Mouse (Mus musculus): Measurements from ENCODE around the gene Erich3. TPM values are rescaled to one million over a fixed set of nuclear protein-coding genes. Genes with fewer than 3 reads are reported as not detected.
A peak's percentile ranks its signal among the peaks of the same experiment; 100 is the strongest.

The Erich3 gene
- polyA plus RNA-seq, 1 experiment from 2014 or later = not detected

- DNase-seq (no peak), ATAC-seq (no peak)
- H3K36me3 ChIP-seq (replicated peaks; ENCODE audit: insufficient read depth, low read length) = no peaks in the 10 kb centered on the region
- H3K27me3 ChIP-seq (ENCODE audit: insufficient read depth, low read length) = no peaks in the 10 kb centered on the region
- H3K4me1 ChIP-seq (ENCODE audit: insufficient read depth) = no peaks in the 10 kb centered on the region
- H3K4me2 ChIP-seq (ENCODE audit: low read depth, low read length) = no peak overlapping the region
- TF ChIP-seq CTCF (IDR thresholded peaks at IDR 0.05; ENCODE audit: low read depth) (no peak), EP300 (IDR thresholded peaks at IDR 0.05; ENCODE audit: low read depth) (no peak)
- H3K9me3 ChIP-seq (ENCODE audit: low read length) = no peaks in the 10 kb centered on the region
- H3K4me3 ChIP-seq (ENCODE audit: low read depth, low read length) = no peak overlapping the region
- no peak overlapping the region for H3K9ac ChIP-seq (replicated peaks)
- 64% methylated on average over 5 of the region's 5 CpGs for WGBS (ENCODE audit: insufficient replicate concordance)
- no peak overlapping the region for H3K27ac ChIP-seq (ENCODE audit: low read depth)
Measured at GRCm38 (mm10) chr3:154653454-154653853, 10.2 kb upstream of the Erich3 start.

GRCm38 (mm10) chr3:154654284-154654683 is 9.4 kb upstream of the Erich3 start:
- Histone ChIP-seq H3K9me3 (ENCODE audit: low read length) (no peaks in the 10 kb centered on the region), H3K27ac (ENCODE audit: low read depth) (no peak overlapping the region), H3K36me3 (replicated peaks; ENCODE audit: insufficient read depth, low read length) (no peaks in the 10 kb centered on the region), H3K4me1 (ENCODE audit: insufficient read depth) (no peaks in the 10 kb centered on the region), H3K27me3 (ENCODE audit: insufficient read depth, low read length) (no peaks in the 10 kb centered on the region), H3K4me3 (ENCODE audit: low read depth, low read length) (no peak overlapping the region), H3K4me2 (ENCODE audit: low read depth, low read length) (no peak overlapping the region), H3K9ac (replicated peaks) (no peak overlapping the region)
- TF ChIP-seq EP300 (IDR thresholded peaks at IDR 0.05; ENCODE audit: low read depth) (no peak), CTCF (IDR thresholded peaks at IDR 0.05; ENCODE audit: low read depth) (no peak)
- 0 out of 2 replicates have a peak, but pooled peaks have one; percentile 31 for ATAC-seq
- no peak for DNase-seq
- WGBS (ENCODE audit: insufficient replicate concordance) = 57% methylated on average over 6 of the region's 6 CpGs

DNA sequence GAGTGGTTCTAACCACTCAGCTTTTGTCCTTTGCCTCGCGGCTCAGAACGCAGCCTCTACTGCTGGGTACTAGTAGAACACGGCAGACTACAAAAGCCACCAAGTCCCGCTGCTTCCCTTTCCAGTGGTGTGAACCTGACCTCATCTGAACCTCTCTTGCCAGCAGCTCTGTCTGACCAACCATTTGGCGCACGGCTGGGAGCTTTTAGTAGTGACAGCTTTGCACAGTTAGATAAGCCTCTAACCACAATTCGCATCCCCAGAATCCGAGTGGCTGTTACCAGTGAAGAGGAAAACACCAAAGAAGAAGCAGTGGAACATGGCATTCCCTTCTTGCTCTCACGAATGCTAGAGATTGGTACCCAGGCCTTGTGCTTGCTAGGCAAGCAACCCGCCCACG is 8.8 kb upstream of the Erich3 start:
- no peak overlapping the region for H3K4me2 ChIP-seq (ENCODE audit: low read depth, low read length)
- no peaks in the 10 kb centered on the region for H3K9me3 ChIP-seq (ENCODE audit: low read length)
- H3K9ac ChIP-seq (replicated peaks) = no peak overlapping the region
- 57% methylated on average over 12 of the region's 12 CpGs for WGBS (ENCODE audit: insufficient replicate concordance)
- no peak overlapping the region for H3K4me3 ChIP-seq (ENCODE audit: low read depth, low read length)
- no peaks in the 10 kb centered on the region for H3K4me1 ChIP-seq (ENCODE audit: insufficient read depth)
- DNase-seq = no peak
- no peaks in the 10 kb centered on the region for H3K36me3 ChIP-seq (replicated peaks; ENCODE audit: insufficient read depth, low read length)
- ATAC-seq = no peak
- TF ChIP-seq EP300 (IDR thresholded peaks at IDR 0.05; ENCODE audit: low read depth) = no peak
- TF ChIP-seq CTCF (IDR thresholded peaks at IDR 0.05; ENCODE audit: low read depth) = no peak
- no peak overlapping the region for H3K27ac ChIP-seq (ENCODE audit: low read depth)
- H3K27me3 ChIP-seq (ENCODE audit: insufficient read depth, low read length) = no peaks in the 10 kb centered on the region

- no peak for ATAC-seq
- WGBS (ENCODE audit: insufficient replicate concordance) = 79% methylated on average over 5 of the region's 5 CpGs
- Histone ChIP-seq H3K36me3 (replicated peaks; ENCODE audit: insufficient read depth, low read length) (no peaks in the 10 kb centered on the region), H3K4me2 (ENCODE audit: low read depth, low read length) (no peak overlapping the region), H3K4me1 (ENCODE audit: insufficient read depth) (no peaks in the 10 kb centered on the region), H3K27me3 (ENCODE audit: insufficient read depth, low read length) (no peaks in the 10 kb centered on the region), H3K9me3 (ENCODE audit: low read length) (no peaks in the 10 kb centered on the region), H3K9ac (replicated peaks) (no peak overlapping the region), H3K4me3 (ENCODE audit: low read depth, low read length) (no peak overlapping the region), H3K27ac (ENCODE audit: low read depth) (no peak overlapping the region)
- TF ChIP-seq EP300 (IDR thresholded peaks at IDR 0.05; ENCODE audit: low read depth) = no peak
- TF ChIP-seq CTCF (IDR thresholded peaks at IDR 0.05; ENCODE audit: low read depth) = no peak
- DNase-seq = no peak
Measured at GRCm38 (mm10) chr3:154655711-154656110, 7.9 kb upstream of the Erich3 start.

- H3K4me1 ChIP-seq (ENCODE audit: insufficient read depth) = no peaks in the 10 kb centered on the region
- DNase-seq (no peak), ATAC-seq (no peak)
- H3K27ac ChIP-seq (ENCODE audit: low read depth) = no peak overlapping the region
- no peaks in the 10 kb centered on the region for H3K36me3 ChIP-seq (replicated peaks; ENCODE audit: insufficient read depth, low read length)
- H3K9me3 ChIP-seq (ENCODE audit: low read length) = no peaks in the 10 kb centered on the region
- H3K27me3 ChIP-seq (ENCODE audit: insufficient read depth, low read length) = peaks cover 22% of the 10 kb centered on the region
- 9% methylated on average over 24 of the region's 27 CpGs for WGBS (ENCODE audit: insufficient replicate concordance)
- no peak overlapping the region for H3K9ac ChIP-seq (replicated peaks)
- no peak overlapping the region for H3K4me3 ChIP-seq (ENCODE audit: low read depth, low read length)
- no peak for TF ChIP-seq CTCF (IDR thresholded peaks at IDR 0.05; ENCODE audit: low read depth)
- no peak for TF ChIP-seq EP300 (IDR thresholded peaks at IDR 0.05; ENCODE audit: low read depth)
- H3K4me2 ChIP-seq (ENCODE audit: low read depth, low read length) = no peak overlapping the region
Measured at GRCm38 (mm10) chr3:154663976-154664581, 420 bp downstream of the Erich3 start.

DNA sequence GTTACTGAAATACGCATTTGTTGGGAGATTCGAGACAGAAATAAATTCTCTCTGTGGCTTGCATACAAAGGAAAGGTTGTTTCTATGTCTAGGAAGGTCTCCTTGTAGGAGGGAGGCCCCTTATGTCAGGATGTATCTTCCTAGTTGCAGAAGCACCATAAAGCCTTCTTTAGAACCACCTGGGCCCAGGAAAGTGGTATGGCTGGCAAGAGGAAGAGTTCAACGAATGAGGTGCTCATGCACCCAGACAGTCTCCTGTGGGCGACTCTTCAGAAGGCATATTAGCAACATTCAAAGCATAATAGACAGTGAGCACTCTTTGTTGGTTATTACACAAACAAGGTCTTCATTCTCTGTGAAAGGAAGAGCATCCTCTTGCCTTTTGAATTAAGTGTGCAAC is 977 bp downstream of the Erich3 start:
- no peak for TF ChIP-seq CTCF (IDR thresholded peaks at IDR 0.05; ENCODE audit: low read depth)
- no peak for TF ChIP-seq EP300 (IDR thresholded peaks at IDR 0.05; ENCODE audit: low read depth)
- Histone ChIP-seq H3K36me3 (replicated peaks; ENCODE audit: insufficient read depth, low read length) (no peaks in the 10 kb centered on the region), H3K4me1 (ENCODE audit: insufficient read depth) (no peaks in the 10 kb centered on the region), H3K4me2 (ENCODE audit: low read depth, low read length) (no peak overlapping the region), H3K9ac (replicated peaks) (no peak overlapping the region), H3K9me3 (ENCODE audit: low read length) (no peaks in the 10 kb centered on the region), H3K4me3 (ENCODE audit: low read depth, low read length) (no peak overlapping the region), H3K27me3 (ENCODE audit: insufficient read depth, low read length) (peaks cover 22% of the 10 kb centered on the region), H3K27ac (ENCODE audit: low read depth) (no peak overlapping the region)
- WGBS (ENCODE audit: insufficient replicate concordance) = 35% methylated on average over 4 of the region's 4 CpGs
- no peak for ATAC-seq
- no peak for DNase-seq

All from liver, postnatal 0 days (tissue).